Mouse (Mus musculus) testis, adult 2 months (tissue): ENCODE data around the gene H2-M10.2.

Experiments used
- CTCF ChIP-seq: fragments of 200-500 bp; IDR thresholded peaks from 2 replicates; pipeline ENCODE4 v1.5.1; 2012; ENCODE audit warnings: low read depth, mild to moderate bottlenecking, inconsistent platforms, low read length, moderate library complexity; ENCODE audit not compliant: control insufficient read depth, insufficient read depth, insufficient replicate concordance
- POLR2A ChIP-seq: fragments of 200-500 bp; IDR thresholded peaks from 2 replicates; pipeline ENCODE4 v1.6.1; 2012; ENCODE audit warnings: low read depth, mild to moderate bottlenecking, inconsistent platforms, low read length, moderate library complexity; ENCODE audit not compliant: control insufficient read depth

DNA sequence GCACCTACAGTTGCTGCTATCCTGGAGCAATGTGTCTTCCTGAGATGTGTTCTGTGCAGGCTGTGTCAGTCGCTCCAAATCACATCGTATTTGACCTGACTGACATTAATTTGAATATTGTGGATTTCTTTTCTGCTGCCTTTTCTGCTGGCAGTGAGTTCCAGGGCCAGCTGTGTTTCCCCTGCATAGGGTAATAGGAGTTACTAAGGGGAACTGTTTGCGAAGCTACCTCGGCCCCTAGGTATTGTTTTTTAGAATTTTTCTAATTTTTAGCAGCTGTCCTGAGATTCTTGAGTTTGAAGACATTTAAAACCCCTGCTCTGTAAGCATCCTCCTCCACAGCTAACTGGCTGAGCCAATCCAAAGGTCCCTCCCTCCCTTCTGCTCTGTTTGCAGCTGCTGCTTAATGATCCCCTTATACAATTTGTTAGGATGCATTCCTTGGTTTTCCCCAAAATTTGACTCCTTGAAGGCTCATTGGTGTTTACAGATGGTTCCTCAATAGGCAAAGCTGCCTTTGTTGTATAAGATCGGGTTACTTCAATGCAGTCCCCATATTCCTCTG is 29.5 kb upstream of the H2-M10.2 start:
- TF ChIP-seq CTCF (no peak), POLR2A (no peak)
